Mouse (Mus musculus): ENCODE results near the gene Disp1.

The Disp1 gene

DNA sequence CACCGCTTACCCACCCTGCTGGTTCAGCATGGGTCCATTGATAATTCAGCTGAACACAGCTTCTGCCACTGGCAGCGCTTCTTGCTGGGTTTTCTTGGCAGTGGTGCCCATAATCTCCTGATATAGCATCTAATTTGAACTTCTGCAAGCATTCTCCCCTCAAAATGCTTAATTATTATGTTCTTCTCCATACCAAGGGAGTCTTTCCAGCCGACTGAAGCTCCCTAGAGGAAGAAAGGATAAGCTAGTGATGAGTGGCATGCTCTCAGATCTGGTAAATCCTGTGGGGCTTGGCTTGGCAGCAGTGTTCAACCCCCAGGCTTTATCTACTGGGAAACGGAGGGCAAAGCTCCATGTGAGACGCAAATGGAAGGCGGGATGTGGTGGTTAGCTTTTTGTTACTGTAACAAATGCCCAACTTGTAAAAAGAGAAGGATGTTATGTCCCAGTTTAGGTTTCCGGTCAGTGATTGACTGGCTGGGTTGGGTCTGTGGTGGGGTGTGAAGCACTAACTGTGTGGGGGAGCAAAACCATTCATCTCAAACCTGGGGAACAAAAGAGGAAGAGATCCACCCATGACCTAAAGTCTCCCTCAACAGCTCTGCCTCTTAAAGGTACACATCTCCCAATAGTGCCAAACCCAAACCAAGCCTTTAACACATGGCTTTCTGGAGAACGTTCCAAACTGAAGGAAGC lies 151.2 kb downstream of the Disp1 start:
- in situ Hi-C loops (cut with MboI; ENCODE audit: low pct_unique_long_range_greater_than_20kb in 1 of 2, low sequenced_read_pairs in 2 of 2, unreplicated experiment in 1 of 2): no loop called here

- in situ Hi-C loops (cut with MboI; ENCODE audit: low pct_unique_long_range_greater_than_20kb in 1 of 2, low sequenced_read_pairs in 2 of 2, unreplicated experiment in 1 of 2): no loop called here
Measured at GRCm38 (mm10) chr1:183067807-183068206, 153.5 kb downstream of the Disp1 start.

DNA sequence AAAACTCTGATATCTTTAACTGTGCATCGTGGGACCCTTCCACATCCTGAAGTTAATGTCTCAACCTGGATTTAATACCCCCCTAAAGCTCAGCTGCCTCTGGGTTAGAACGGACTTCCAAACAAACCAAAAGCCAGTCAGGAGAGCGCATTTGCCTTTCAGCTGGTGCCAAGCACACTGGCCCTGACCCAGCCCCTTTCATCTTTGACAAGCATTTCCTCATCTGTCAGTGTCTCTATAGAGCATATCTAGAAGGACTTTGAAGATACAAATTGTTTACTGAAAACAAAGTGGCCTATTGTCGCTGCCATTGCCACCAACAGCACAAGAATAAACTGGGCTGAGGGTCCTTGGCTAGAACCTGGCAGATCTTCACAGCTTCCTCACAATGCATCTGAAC lies 154.3 kb downstream of the Disp1 start:
- in situ Hi-C loops (cut with MboI; ENCODE audit: low pct_unique_long_range_greater_than_20kb in 1 of 2, low sequenced_read_pairs in 2 of 2, unreplicated experiment in 1 of 2): no loop called here

- in situ Hi-C loops (cut with MboI; ENCODE audit: low pct_unique_long_range_greater_than_20kb in 1 of 2, low sequenced_read_pairs in 2 of 2, unreplicated experiment in 1 of 2): no loop called here
Measured at GRCm38 (mm10) chr1:183060611-183061010, 160.7 kb downstream of the Disp1 start.

- in situ Hi-C loops (cut with MboI; ENCODE audit: low pct_unique_long_range_greater_than_20kb in 1 of 2, low sequenced_read_pairs in 2 of 2, unreplicated experiment in 1 of 2): no loop called here
Measured at GRCm38 (mm10) chr1:183056289-183056655, 165.1 kb downstream of the Disp1 start.

GRCm38 (mm10) chr1:183055608-183056288 lies 165.6 kb downstream of the Disp1 start:
- in situ Hi-C loops (cut with MboI; ENCODE audit: low pct_unique_long_range_greater_than_20kb in 1 of 2, low sequenced_read_pairs in 2 of 2, unreplicated experiment in 1 of 2): no loop called here

GRCm38 (mm10) chr1:183052663-183053062 lies 168.7 kb downstream of the Disp1 start:
- in situ Hi-C loops (cut with MboI; ENCODE audit: low pct_unique_long_range_greater_than_20kb in 1 of 2, low sequenced_read_pairs in 2 of 2, unreplicated experiment in 1 of 2): no loop called here

DNA sequence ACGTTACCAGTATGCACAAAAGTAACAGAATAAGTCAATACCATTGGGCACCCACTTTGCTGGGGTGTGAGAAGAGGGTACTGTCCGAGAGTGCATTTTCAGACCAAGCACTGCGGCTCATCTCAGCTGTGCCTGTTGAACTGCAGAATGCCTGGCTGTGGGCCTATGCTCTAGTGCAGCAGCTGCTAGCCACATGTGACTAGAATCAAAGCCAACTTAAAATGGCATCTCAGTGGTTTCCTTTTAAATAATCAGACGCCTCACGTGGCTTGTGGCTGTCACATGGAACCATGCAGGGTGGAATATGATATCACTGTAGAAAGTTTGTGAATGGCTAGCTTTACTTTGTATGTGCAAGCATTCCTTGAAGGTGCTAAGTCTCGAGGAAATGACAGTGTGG lies 172.0 kb downstream of the Disp1 start:
- in situ Hi-C loops (cut with MboI; ENCODE audit: low pct_unique_long_range_greater_than_20kb in 1 of 2, low sequenced_read_pairs in 2 of 2, unreplicated experiment in 1 of 2): no loop called here

DNA sequence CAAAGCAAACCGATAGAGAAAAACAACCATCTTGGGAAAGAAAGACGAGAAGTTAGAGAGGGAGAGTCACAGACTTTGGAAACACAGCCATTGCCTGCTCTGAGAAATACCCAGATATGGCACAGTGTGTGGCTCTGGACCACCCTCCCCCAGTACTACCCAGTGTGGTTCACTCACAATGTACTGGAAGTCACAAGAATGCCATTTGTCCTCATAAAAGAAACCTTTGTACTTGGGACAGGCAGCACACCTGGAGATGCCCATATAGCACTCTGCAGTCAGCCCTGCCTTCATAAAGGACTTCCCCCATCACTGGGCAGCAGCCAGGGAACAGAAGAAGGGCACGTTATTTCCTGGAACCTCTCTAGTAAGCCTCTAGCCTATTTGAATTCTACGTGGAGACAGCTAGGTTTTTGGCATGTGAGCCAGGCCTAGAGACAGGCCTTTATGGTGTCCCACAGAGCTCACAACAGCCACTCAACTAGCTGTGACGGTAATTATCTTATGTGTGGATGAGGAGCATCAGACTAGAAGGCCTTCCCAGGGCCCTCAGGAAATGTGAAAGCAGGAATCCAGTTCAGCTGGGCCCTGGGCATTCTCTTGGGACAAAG lies 173.3 kb downstream of the Disp1 start:
- in situ Hi-C loops (cut with MboI; ENCODE audit: low pct_unique_long_range_greater_than_20kb in 1 of 2, low sequenced_read_pairs in 2 of 2, unreplicated experiment in 1 of 2): no loop called here

GRCm38 (mm10) chr1:183047191-183047912 lies 174.0 kb downstream of the Disp1 start:
- in situ Hi-C loops (cut with MboI; ENCODE audit: low pct_unique_long_range_greater_than_20kb in 1 of 2, low sequenced_read_pairs in 2 of 2, unreplicated experiment in 1 of 2): no loop called here

- in situ Hi-C loops (cut with MboI; ENCODE audit: low pct_unique_long_range_greater_than_20kb in 1 of 2, low sequenced_read_pairs in 2 of 2, unreplicated experiment in 1 of 2): no loop called here
Measured at GRCm38 (mm10) chr1:183046081-183046480, 175.2 kb downstream of the Disp1 start.

DNA sequence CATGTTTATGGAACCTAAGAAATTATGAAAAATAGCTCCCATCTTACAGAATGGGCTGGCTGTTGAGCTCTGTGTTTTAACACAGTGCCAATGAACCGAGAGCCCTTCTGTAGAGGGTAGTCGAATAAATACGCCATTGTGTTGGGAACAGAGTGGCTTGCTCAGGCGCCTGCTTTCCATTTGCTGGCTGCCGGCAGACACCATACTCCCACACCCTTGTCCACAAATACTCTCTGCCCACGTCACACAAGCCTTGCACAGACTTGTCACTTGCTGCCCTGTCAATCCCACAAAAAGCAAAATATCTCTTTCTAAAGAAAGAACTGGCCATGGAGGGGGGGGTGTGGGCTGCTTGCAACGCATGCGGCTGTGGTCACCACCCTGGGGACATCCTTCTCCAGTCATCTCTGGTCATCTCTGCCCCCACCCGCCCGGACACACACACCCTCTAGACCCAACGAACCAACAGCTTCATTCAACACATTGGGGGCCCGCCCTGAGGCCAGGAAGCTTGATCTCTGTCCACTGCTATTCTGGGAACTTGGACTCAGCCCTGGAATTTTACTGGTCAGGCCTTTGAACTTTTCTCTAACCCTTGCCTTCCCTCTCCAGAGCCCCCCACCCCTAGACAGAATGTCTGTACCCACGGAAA lies 178.0 kb downstream of the Disp1 start:
- in situ Hi-C loops (cut with MboI; ENCODE audit: low pct_unique_long_range_greater_than_20kb in 1 of 2, low sequenced_read_pairs in 2 of 2, unreplicated experiment in 1 of 2): no loop called here

DNA sequence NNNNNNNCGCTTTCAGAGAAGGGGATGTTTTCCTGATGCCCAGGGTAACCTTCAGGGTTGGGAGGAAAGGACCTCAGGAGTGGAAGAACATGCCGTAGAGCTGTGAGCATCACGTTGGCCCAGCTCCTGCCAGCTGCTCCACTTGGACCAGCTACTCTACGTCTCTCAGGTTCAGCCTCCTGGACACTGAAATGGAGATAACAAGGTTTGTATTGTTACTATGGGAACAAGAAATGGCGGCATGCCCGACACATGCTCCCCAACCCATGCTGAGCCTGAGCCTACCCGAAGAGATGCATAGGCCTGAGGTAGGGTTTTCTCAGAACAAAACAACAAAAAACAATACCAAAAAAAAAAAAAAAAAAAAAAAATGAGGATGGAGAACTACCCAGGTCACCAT lies 179.6 kb downstream of the Disp1 start:
- in situ Hi-C loops (cut with MboI; ENCODE audit: low pct_unique_long_range_greater_than_20kb in 1 of 2, low sequenced_read_pairs in 2 of 2, unreplicated experiment in 1 of 2): no loop called here

- in situ Hi-C loops (cut with MboI; ENCODE audit: low pct_unique_long_range_greater_than_20kb in 1 of 2, low sequenced_read_pairs in 2 of 2, unreplicated experiment in 1 of 2): no loop called here
Measured at GRCm38 (mm10) chr1:183040847-183041382, 180.4 kb downstream of the Disp1 start.

DNA sequence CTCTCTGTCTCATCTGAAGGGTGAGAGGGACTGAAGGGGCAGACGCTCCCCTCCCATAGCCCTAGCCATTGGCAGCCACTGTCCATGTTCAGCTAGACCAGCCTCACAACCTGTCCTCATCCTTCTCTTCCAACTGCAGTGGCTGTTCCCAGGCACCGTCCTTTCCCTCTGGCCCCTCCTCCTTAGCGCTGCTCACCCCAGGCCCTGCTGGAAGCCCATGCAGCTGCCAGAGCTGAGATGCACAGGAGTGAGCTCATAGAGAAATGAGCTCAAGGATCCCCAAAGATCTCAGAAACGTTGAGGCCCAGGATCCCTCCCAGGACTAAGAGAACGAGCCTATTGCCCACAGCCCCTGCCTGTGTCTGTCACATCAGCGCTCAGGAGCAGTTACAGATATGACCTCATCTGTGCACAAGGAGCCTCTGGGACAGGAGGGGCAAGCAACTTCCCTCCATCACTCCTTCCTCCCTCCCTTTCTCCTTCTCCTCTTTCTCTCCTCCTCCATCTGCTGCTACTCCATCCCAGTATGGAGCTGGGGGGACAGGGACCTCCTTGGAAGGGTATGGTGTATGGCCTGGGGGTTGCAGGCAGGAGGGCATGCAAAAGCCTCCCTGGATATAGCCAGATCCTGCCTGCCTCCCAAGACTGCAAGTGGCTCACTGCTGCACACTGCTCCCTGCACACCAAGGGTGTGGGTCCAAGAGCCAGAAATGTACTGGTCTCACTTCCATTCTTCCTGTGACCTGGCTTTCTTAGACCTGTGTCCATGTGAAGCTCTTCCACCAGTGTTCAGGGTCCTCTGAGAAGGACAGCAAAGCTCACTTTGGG lies 181.2 kb downstream of the Disp1 start:
- in situ Hi-C loops (cut with MboI; ENCODE audit: low pct_unique_long_range_greater_than_20kb in 1 of 2, low sequenced_read_pairs in 2 of 2, unreplicated experiment in 1 of 2): no loop called here

DNA sequence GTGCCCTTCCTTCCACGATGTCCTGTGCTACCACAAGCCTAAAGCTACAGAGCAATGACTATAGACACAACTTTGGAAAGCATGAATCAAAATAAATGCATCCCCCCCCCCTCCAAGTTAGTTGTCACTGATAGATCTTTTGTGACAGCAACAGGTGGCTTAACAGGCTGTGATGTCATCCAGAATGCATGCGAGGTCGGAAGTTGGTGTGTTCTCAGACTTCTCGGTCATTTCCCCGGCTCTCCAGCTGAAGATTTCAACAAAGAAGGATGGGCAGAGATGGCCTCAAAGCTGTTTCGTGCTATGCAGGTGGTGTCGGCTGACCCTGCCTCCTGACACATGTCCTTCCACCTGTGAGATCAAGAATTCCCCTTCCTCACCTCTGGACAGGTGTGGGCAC lies 181.9 kb downstream of the Disp1 start:
- in situ Hi-C loops (cut with MboI; ENCODE audit: low pct_unique_long_range_greater_than_20kb in 1 of 2, low sequenced_read_pairs in 2 of 2, unreplicated experiment in 1 of 2): no loop called here
